12 mouse cellular contexts compared by ENCODE assay signal in the genomic region with DNA sequence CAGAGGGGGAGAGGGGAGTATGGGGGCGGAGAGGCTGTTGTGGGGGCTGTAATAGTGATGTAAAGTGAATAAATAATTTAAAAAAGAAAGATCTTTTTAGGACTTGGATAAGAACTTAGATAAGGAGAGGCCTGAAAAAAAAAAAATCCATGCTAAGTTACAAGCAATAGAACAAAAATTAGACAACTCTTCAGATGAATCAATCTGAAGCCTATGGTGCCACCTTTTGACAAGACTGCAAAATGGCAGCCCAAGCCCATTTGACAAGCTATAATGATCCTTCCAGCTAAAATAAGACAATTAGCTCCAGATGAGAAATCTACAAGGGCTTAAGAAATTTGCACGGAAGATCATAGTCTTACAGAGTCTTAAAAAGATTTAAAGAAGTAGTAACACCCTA. TPM values are rescaled to one million over a fixed set of nuclear protein-coding genes. Genes with fewer than 3 reads are reported as not detected.
DNase-seq lines count a peak whose midpoint lies in the region; ATAC-seq and TF ChIP-seq lines count a peak whose summit lies in the region.
"Had no signal": no experiment of that assay in that cellular context is flagged by ENCODE, and none has a peak within 500 bp of the region (broad histone marks: within the 10 kb centered on the region; RNA-seq: fewer than 3 reads in every experiment).

No protein-coding gene starts in this region.

- no peaks in the 10 kb centered on the region for H3K9me3 ChIP-seq in embryonic facial prominence, embryonic 11.5 days (replicated peaks; ENCODE audit: control insufficient read depth, low read length)
- no peaks in the 10 kb centered on the region for H3K9me3 ChIP-seq in embryonic facial prominence, embryonic 10.5 days
- no peaks in the 10 kb centered on the region for H3K9me3 ChIP-seq in liver, embryonic 12.5 days (replicated peaks)
- H3K9me3 ChIP-seq in embryonic facial prominence, embryonic 14.5 days (ENCODE audit: control insufficient read depth, low read length): no peaks in the 10 kb centered on the region
- H3K9me3 ChIP-seq: embryonic facial prominence, embryonic 15.5 days; G1E; megakaryocyte, embryonic 14.5 days had no signal

- 78% methylated on average over 2 of the region's 2 CpGs for WGBS in embryonic facial prominence, embryonic 11.5 days
- 81% methylated on average over 2 of the region's 2 CpGs for WGBS in embryonic facial prominence, embryonic 10.5 days
- 75% methylated on average over 2 of the region's 2 CpGs for WGBS in liver, adult 2 months
- 58% methylated on average over 2 of the region's 2 CpGs for whole genome bisulfite sequencing in liver, embryonic 12.5 days (ENCODE audit: insufficient replicate concordance)
- 66% methylated on average over 2 of the region's 2 CpGs for WGBS in embryonic facial prominence, embryonic 14.5 days

- no peak for ATAC-seq in embryonic facial prominence, embryonic 11.5 days (replicated peaks; ENCODE audit: insufficient number of reproducible peaks, low FRiP score, low TSS enrichment, low read depth)
- ATAC-seq in liver, embryonic 12.5 days: no peak
- no peak for ATAC-seq in embryonic facial prominence, embryonic 14.5 days (ENCODE audit: low read depth)

- no peak for TF ChIP-seq POLR2A in liver, adult 2 months (IDR thresholded peaks at IDR 0.05; ENCODE audit: extremely low read depth, insufficient read depth, low read length)

- no peaks in the 10 kb centered on the region for H3K27me3 ChIP-seq in embryonic facial prominence, embryonic 11.5 days (ENCODE audit: control insufficient read depth, insufficient read depth, low read length)
- H3K27me3 ChIP-seq in embryonic facial prominence, embryonic 10.5 days (replicated peaks; ENCODE audit: low read depth, poor library complexity, severe bottlenecking): no peaks in the 10 kb centered on the region
- H3K27me3 ChIP-seq in liver, adult 2 months (ENCODE audit: control insufficient read depth, insufficient read depth, low read length): no peaks in the 10 kb centered on the region; the same call in 1 of the 2 replicates
- no peaks in the 10 kb centered on the region for H3K27me3 ChIP-seq in liver, embryonic 12.5 days (replicated peaks)
- no peaks in the 10 kb centered on the region for H3K27me3 ChIP-seq in embryonic facial prominence, embryonic 14.5 days (replicated peaks; ENCODE audit: control insufficient read depth, insufficient read depth, low read length)
- H3K27me3 ChIP-seq: embryonic facial prominence, embryonic 15.5 days had no signal

- no peak overlapping the region for H3K9ac ChIP-seq in embryonic facial prominence, embryonic 11.5 days (replicated peaks; ENCODE audit: low read length)
- H3K9ac ChIP-seq in liver, adult 2 months (ENCODE audit: low read depth, low read length): no peak overlapping the region
- H3K9ac ChIP-seq in liver, embryonic 12.5 days: no peak overlapping the region
- no peak overlapping the region for H3K9ac ChIP-seq in embryonic facial prominence, embryonic 14.5 days (ENCODE audit: low read depth, low read length)
- H3K9ac ChIP-seq: embryonic facial prominence, embryonic 15.5 days had no signal

- no peaks in the 10 kb centered on the region for H3K79me2 ChIP-seq in liver, adult 2 months (ENCODE audit: control insufficient read depth, insufficient read depth, low read length)

- DNase-seq in embryonic facial prominence, embryonic 11.5 days (ENCODE audit: low spot score): peak; percentile 10
- DNase-seq in embryonic facial prominence, embryonic 10.5 days (ENCODE audit: low spot score): no peak
- DNase-seq in liver, adult 2 months (ENCODE audit: extremely low read depth, low read depth, low spot score): peak; percentile 28
- DNase-seq in embryonic facial prominence, embryonic 14.5 days (ENCODE audit: low spot score): peak; percentile 32
- peak; percentile 19 for DNase-seq in retina, postnatal 1 day
- no peak for DNase-seq in thymus, adult 18-20 months
- DNase-seq in ovary, adult 18-20 months (ENCODE audit: low spot score): no peak

- H3K4me1 ChIP-seq in embryonic facial prominence, embryonic 11.5 days (ENCODE audit: control insufficient read depth, insufficient read depth, low read length): no peaks in the 10 kb centered on the region
- no peaks in the 10 kb centered on the region for H3K4me1 ChIP-seq in embryonic facial prominence, embryonic 10.5 days
- no peaks in the 10 kb centered on the region for H3K4me1 ChIP-seq in liver, adult 2 months (ENCODE audit: control insufficient read depth, insufficient read depth, low read length)
- H3K4me1 ChIP-seq in liver, embryonic 12.5 days: no peaks in the 10 kb centered on the region
- H3K4me1 ChIP-seq in embryonic facial prominence, embryonic 14.5 days (ENCODE audit: control insufficient read depth, insufficient read depth, low read length): no peaks in the 10 kb centered on the region
- H3K4me1 ChIP-seq: embryonic facial prominence, embryonic 15.5 days; megakaryocyte, embryonic 14.5 days had no signal

- H3K4me2 ChIP-seq in embryonic facial prominence, embryonic 11.5 days (ENCODE audit: low read depth, low read length): no peak overlapping the region
- no peak overlapping the region for H3K4me2 ChIP-seq in liver, embryonic 12.5 days
- no peak overlapping the region for H3K4me2 ChIP-seq in embryonic facial prominence, embryonic 14.5 days (ENCODE audit: low read depth, low read length)
- H3K4me2 ChIP-seq: embryonic facial prominence, embryonic 15.5 days had no signal

- H3K27ac ChIP-seq in embryonic facial prominence, embryonic 11.5 days (replicated peaks; ENCODE audit: low read depth, low read length): no peak overlapping the region
- no peak overlapping the region for H3K27ac ChIP-seq in embryonic facial prominence, embryonic 10.5 days (replicated peaks)
- no peak overlapping the region for H3K27ac ChIP-seq in liver, adult 2 months (replicated peaks; ENCODE audit: insufficient read depth, low read depth, low read length)
- H3K27ac ChIP-seq in liver, embryonic 12.5 days: no peak overlapping the region
- no peak overlapping the region for H3K27ac ChIP-seq in embryonic facial prominence, embryonic 14.5 days (replicated peaks; ENCODE audit: low read depth, low read length)
- H3K27ac ChIP-seq: embryonic facial prominence, embryonic 15.5 days had no signal

- no peak for TF ChIP-seq CTCF in liver, adult 2 months (IDR thresholded peaks at IDR 0.05; ENCODE audit: low read depth, low read length)

- H3K4me3 ChIP-seq in embryonic facial prominence, embryonic 11.5 days (ENCODE audit: low read depth, low read length): no peak overlapping the region
- no peak overlapping the region for H3K4me3 ChIP-seq in embryonic facial prominence, embryonic 10.5 days
- H3K4me3 ChIP-seq in liver, adult 2 months (ENCODE audit: insufficient read depth, low read depth, low read length): no peak overlapping the region
- no peak overlapping the region for H3K4me3 ChIP-seq in liver, embryonic 12.5 days
- no peak overlapping the region for H3K4me3 ChIP-seq in embryonic facial prominence, embryonic 14.5 days (ENCODE audit: low read depth, low read length)
- H3K4me3 ChIP-seq: embryonic facial prominence, embryonic 15.5 days; megakaryocyte, embryonic 14.5 days had no signal

- no peaks in the 10 kb centered on the region for H3K36me3 ChIP-seq in embryonic facial prominence, embryonic 11.5 days (replicated peaks; ENCODE audit: control insufficient read depth, insufficient read depth, low read depth, low read length)
- H3K36me3 ChIP-seq in embryonic facial prominence, embryonic 10.5 days (replicated peaks): no peaks in the 10 kb centered on the region
- H3K36me3 ChIP-seq in liver, adult 2 months (ENCODE audit: control insufficient read depth, insufficient read depth, low read length): no peaks in the 10 kb centered on the region
- no peaks in the 10 kb centered on the region for H3K36me3 ChIP-seq in liver, embryonic 12.5 days
- H3K36me3 ChIP-seq in embryonic facial prominence, embryonic 14.5 days (ENCODE audit: control insufficient read depth, insufficient read depth, low read length): no peaks in the 10 kb centered on the region
- H3K36me3 ChIP-seq: embryonic facial prominence, embryonic 15.5 days; G1E had no signal

RNA-seq across cellular contexts. Expression of gene Lrrc37a, which starts 51.6 kb away (rescaled TPM):
- not detected in 2 replicates for polyA plus RNA-seq in embryonic facial prominence, embryonic 11.5 days (2014; fragmentation: Nextera tagmentation; extraction: Ambion mirVana)
- not detected in 2 replicates for polyA plus RNA-seq in embryonic facial prominence, embryonic 10.5 days (2016; fragmentation: Nextera tagmentation; extraction: Ambion mirVana)
- not detected in 2 replicates for total RNA-seq in liver, adult 2 months (2014; rRNA removed)
- not detected in 2 replicates for polyA plus RNA-seq in liver, adult 2 months (2012; rRNA removed)
- not detected in 2 replicates for polyA plus RNA-seq in liver, embryonic 12.5 days (2016; fragmentation: Nextera tagmentation; extraction: Ambion mirVana)
- polyA plus RNA-seq in embryonic facial prominence, embryonic 14.5 days (2014; fragmentation: Nextera tagmentation; extraction: Ambion mirVana): not detected in 2 replicates
- polyA plus RNA-seq: embryonic facial prominence, embryonic 15.5 days; G1E; intestine, embryonic 14.5 days had no signal

Comparison
In these comparisons a context has a peak if more than half of its experiments do, and no peak if none do; other contexts are left out.
1. DNase-seq: peak in embryonic facial prominence, embryonic 11.5 days (single experiment), liver, adult 2 months (single experiment), embryonic facial prominence, embryonic 14.5 days (single experiment) and retina, postnatal 1 day (single experiment); none in embryonic facial prominence, embryonic 10.5 days (single experiment), thymus, adult 18-20 months (0 of 2) and ovary, adult 18-20 months (single experiment).